Mouse (Mus musculus) embryonic facial prominence, embryonic 14.5 days (tissue): Measurements from ENCODE around the gene Sept6. TPM values are rescaled to one million over a fixed set of nuclear protein-coding genes. Genes with fewer than 3 reads are reported as not detected.

Experiments used
- ATAC-seq: fragments of 200-750 bp; cut with Nextera tagmentation; 2 replicates; pipeline ENCODE4 v1.8.0; 2017; ENCODE audit warnings: low read depth, moderate number of reproducible peaks, moderate TSS enrichment
- DNase-seq: peaks from one replicate; pipeline ENCODE4 v3.0.0-alpha.2; 2015; ENCODE audit warnings: low spot score
- H3K27ac ChIP-seq: fragments of 300-500 bp; sonication (generic); replicated peaks from 2 replicates; pipeline ENCODE4 v1.5.1; 2014; ENCODE audit warnings: low read depth, mild to moderate bottlenecking, low read length, moderate library complexity
- H3K27me3 ChIP-seq: fragments of 300-500 bp; sonication (generic); replicated peaks from 2 replicates; pipeline ENCODE4 v1.6.1; 2014; ENCODE audit warnings: low read length; ENCODE audit not compliant: control insufficient read depth, insufficient read depth
- H3K36me3 ChIP-seq: fragments of 300-500 bp; sonication (generic); 2 replicates; pipeline ENCODE4 v1.6.1; 2014; ENCODE audit warnings: low read length, mixed read lengths; ENCODE audit not compliant: control insufficient read depth, insufficient read depth
- H3K4me1 ChIP-seq: fragments of 300-500 bp; sonication (generic); 2 replicates; pipeline ENCODE4 v1.6.1; 2014; ENCODE audit warnings: antibody characterized with exemption, low read length; ENCODE audit not compliant: control insufficient read depth, insufficient read depth
- H3K4me2 ChIP-seq: fragments of 300-500 bp; sonication (generic); 2 replicates; pipeline ENCODE4 v1.6.1; 2014; ENCODE audit warnings: low read depth, mild to moderate bottlenecking, low read length, moderate library complexity, mixed read lengths
- H3K4me3 ChIP-seq: fragments of 300-500 bp; sonication (generic); 2 replicates; pipeline ENCODE4 v1.5.1; 2014; ENCODE audit warnings: low read depth, mild to moderate bottlenecking, low read length
- H3K9ac ChIP-seq: fragments of 300-500 bp; sonication (generic); 2 replicates; pipeline ENCODE4 v1.6.1; 2014; ENCODE audit warnings: low read depth, mild to moderate bottlenecking, low read length, moderate library complexity, mixed read lengths
- H3K9me3 ChIP-seq: fragments of 300-500 bp; sonication (generic); 2 replicates; pipeline ENCODE4 v1.6.1; 2016; ENCODE audit warnings: low read length; ENCODE audit not compliant: control insufficient read depth
- WGBS: fragments of 180-500 bp; shearing (Covaris S2); extraction: QIAGEN DNeasy Blood & Tissue Kit; methylation state at CpG from one replicate; pipeline ENCODE4 v1.1.7; 2014; 5-methylcytosine and 5-hydroxymethylcytosine counted together
- polyA plus RNA-seq: library from polyadenylated mRNA; unstranded; fragments of >200 nt; fragmentation: Nextera tagmentation; extraction: Ambion mirVana; gene quantifications from 2 replicates; pipeline ENCODE4 v1.2.1, GENCODE M21; 2014

Sept6 gene
- polyA plus RNA-seq, 1 experiment from 2014 or later: 30.5 TPM

- Histone ChIP-seq H3K27me3 (no peaks in the 10 kb centered on the region), H3K4me1 (no peaks in the 10 kb centered on the region), H3K9me3 (no peaks in the 10 kb centered on the region), H3K4me3 (no peak overlapping the region), H3K4me2 (no peak overlapping the region), H3K9ac (no peak overlapping the region), H3K27ac (no peak overlapping the region), H3K36me3 (no peaks in the 10 kb centered on the region)
- DNase-seq (no peak), ATAC-seq (no peak)
- 59% methylated on average over 7 of the region's 7 CpGs for WGBS
Observed at GRCm38 (mm10) chrX:36935326-36935966, 56.1 kb downstream of the Sept6 start.

- Histone ChIP-seq H3K9ac (no peak overlapping the region), H3K4me3 (no peak overlapping the region), H3K4me2 (no peak overlapping the region), H3K4me1 (no peaks in the 10 kb centered on the region), H3K27ac (no peak overlapping the region), H3K27me3 (no peaks in the 10 kb centered on the region), H3K9me3 (no peaks in the 10 kb centered on the region), H3K36me3 (no peaks in the 10 kb centered on the region)
- ATAC-seq (no peak), DNase-seq (no peak)
- WGBS: 43% methylated on average over 1 of the region's 1 CpGs
Observed at GRCm38 (mm10) chrX:36930574-36930973, 61.0 kb downstream of the Sept6 start.

DNA sequence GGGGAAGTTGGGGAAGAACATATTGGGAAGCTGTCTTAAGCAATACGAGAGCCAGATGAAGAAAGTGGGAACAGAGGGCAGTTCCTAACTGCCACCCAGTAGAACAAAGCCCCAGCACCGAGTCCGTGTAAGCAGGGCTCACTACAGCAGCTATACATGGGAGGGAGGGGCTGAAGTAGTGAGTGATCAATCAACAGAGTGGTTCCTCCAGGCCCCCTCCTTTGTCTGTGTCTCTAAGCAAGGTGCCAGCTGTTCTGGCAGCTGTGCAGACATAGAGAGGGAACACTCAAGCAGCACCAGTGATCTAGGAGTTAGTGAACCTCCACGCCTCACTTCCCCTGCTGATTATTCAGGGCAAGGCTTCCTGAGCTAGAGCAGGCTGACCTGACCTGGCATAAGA is 61.9 kb downstream of the Sept6 start:
- Histone ChIP-seq H3K36me3 (0 out of 2 replicates have a peak, but pooled peaks cover 4% of the 10 kb centered on the region), H3K9me3 (no peaks in the 10 kb centered on the region), H3K9ac (no peak overlapping the region), H3K27ac (no peak overlapping the region), H3K4me2 (no peak overlapping the region), H3K4me1 (no peaks in the 10 kb centered on the region), H3K4me3 (no peak overlapping the region), H3K27me3 (no peaks in the 10 kb centered on the region)
- 70% methylated on average over 4 of the region's 4 CpGs for WGBS
- no peak for DNase-seq
- ATAC-seq: no peak

GRCm38 (mm10) chrX:36928791-36929190 is 62.8 kb downstream of the Sept6 start:
- no peak for DNase-seq
- Histone ChIP-seq H3K9me3 (no peaks in the 10 kb centered on the region), H3K9ac (no peak overlapping the region), H3K27ac (no peak overlapping the region), H3K4me3 (no peak overlapping the region), H3K4me1 (no peaks in the 10 kb centered on the region), H3K4me2 (no peak overlapping the region), H3K36me3 (0 out of 2 replicates have a peak, but pooled peaks cover 4% of the 10 kb centered on the region), H3K27me3 (no peaks in the 10 kb centered on the region)
- 86% methylated on average over 4 of the region's 4 CpGs for WGBS
- ATAC-seq: no peak

GRCm38 (mm10) chrX:36921346-36921745 is 70.2 kb downstream of the Sept6 start:
- Histone ChIP-seq H3K27ac (no peak overlapping the region), H3K4me2 (no peak overlapping the region), H3K9ac (no peak overlapping the region), H3K36me3 (0 out of 2 replicates have a peak, but pooled peaks cover 4% of the 10 kb centered on the region), H3K27me3 (no peaks in the 10 kb centered on the region), H3K4me1 (no peaks in the 10 kb centered on the region), H3K9me3 (no peaks in the 10 kb centered on the region), H3K4me3 (no peak overlapping the region)
- no peak for ATAC-seq
- WGBS: 84% methylated on average over 4 of the region's 4 CpGs
- no peak for DNase-seq

- DNase-seq (no peak), ATAC-seq (no peak)
- no peaks in the 10 kb centered on the region for H3K9me3 ChIP-seq
- no peaks in the 10 kb centered on the region for H3K36me3 ChIP-seq
- H3K27me3 ChIP-seq: no peaks in the 10 kb centered on the region
- WGBS: 71% methylated on average over 1 of the region's 1 CpGs
- no peak overlapping the region for H3K4me2 ChIP-seq
- no peak overlapping the region for H3K27ac ChIP-seq
- H3K9ac ChIP-seq: no peak overlapping the region
- H3K4me1 ChIP-seq: no peaks in the 10 kb centered on the region
- no peak overlapping the region for H3K4me3 ChIP-seq
Observed at GRCm38 (mm10) chrX:36917749-36918148, 73.8 kb downstream of the Sept6 start.

DNA sequence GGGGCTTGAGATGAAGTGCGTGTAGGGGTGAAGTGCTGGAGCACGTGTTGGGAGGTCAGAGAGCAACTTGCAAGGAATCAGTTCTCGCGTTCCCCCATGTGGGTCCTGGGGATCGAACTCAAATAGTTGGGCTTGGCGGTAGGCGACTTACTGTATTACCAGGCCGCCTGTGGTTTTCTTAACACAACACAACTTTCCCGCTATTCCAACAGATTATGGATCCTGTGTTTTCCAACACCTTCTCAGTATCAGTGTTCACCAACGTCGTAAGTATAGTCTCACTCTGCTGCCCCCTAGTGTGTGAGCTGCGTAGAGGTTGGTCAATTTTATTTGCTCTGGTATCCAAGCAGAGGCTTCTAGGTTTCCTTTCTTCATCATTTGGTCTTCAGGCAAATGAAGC is 80.3 kb downstream of the Sept6 start:
- ATAC-seq (no peak), DNase-seq (no peak)
- no peaks in the 10 kb centered on the region for H3K4me1 ChIP-seq
- no peak overlapping the region for H3K9ac ChIP-seq
- no peaks in the 10 kb centered on the region for H3K36me3 ChIP-seq
- H3K4me3 ChIP-seq: no peak overlapping the region
- 50% methylated on average over 12 of the region's 12 CpGs for WGBS
- no peaks in the 10 kb centered on the region for H3K9me3 ChIP-seq
- H3K4me2 ChIP-seq: no peak overlapping the region
- no peak overlapping the region for H3K27ac ChIP-seq
- no peaks in the 10 kb centered on the region for H3K27me3 ChIP-seq

GRCm38 (mm10) chrX:36906539-36906938 is 85.1 kb downstream of the Sept6 start:
- H3K4me3 ChIP-seq: no peak overlapping the region
- no peaks in the 10 kb centered on the region for H3K36me3 ChIP-seq
- no peak overlapping the region for H3K27ac ChIP-seq
- no peak for DNase-seq
- H3K9ac ChIP-seq: no peak overlapping the region
- H3K27me3 ChIP-seq: no peaks in the 10 kb centered on the region
- no peak for ATAC-seq
- no peaks in the 10 kb centered on the region for H3K4me1 ChIP-seq
- no peaks in the 10 kb centered on the region for H3K9me3 ChIP-seq
- no peak overlapping the region for H3K4me2 ChIP-seq
- 49% methylated on average over 5 of the region's 5 CpGs for WGBS

GRCm38 (mm10) chrX:36903115-36903768 is 88.4 kb downstream of the Sept6 start:
- Histone ChIP-seq H3K4me2 (peak overlapping the region; percentile 67), H3K9me3 (no peaks in the 10 kb centered on the region), H3K27ac (peak overlapping the region; percentile 70), H3K36me3 (no peaks in the 10 kb centered on the region), H3K4me1 (no peaks in the 10 kb centered on the region), H3K4me3 (peak overlapping the region; percentile 51), H3K27me3 (no peaks in the 10 kb centered on the region), H3K9ac (peak overlapping the region; percentile 73)
- DNase-seq (peak; percentile 94), ATAC-seq (peak; percentile 94)
- WGBS: 23% methylated on average over 21 of the region's 32 CpGs
